Mouse (Mus musculus) cortical plate, adult 2 months (tissue): ENCODE data around the gene Bcl7c.

Experiments
- CTCF ChIP-seq: fragments of 200-500 bp; IDR thresholded peaks from 2 replicates; pipeline ENCODE4 v1.5.1; 2011; ENCODE audit warnings: mild to moderate bottlenecking, control low read depth, low read length; ENCODE audit not compliant: insufficient read depth; ENCODE audit errors: extremely low read depth
- POLR2A ChIP-seq: fragments of 200-500 bp; IDR thresholded peaks from 2 replicates; pipeline ENCODE4 v1.6.1; 2011; ENCODE audit warnings: mild to moderate bottlenecking, low read length, control low read depth; ENCODE audit not compliant: insufficient read depth; ENCODE audit errors: extremely low read depth

- TF ChIP-seq CTCF (no peak), POLR2A (no peak)
These were observed 16.8 kb upstream of the Bcl7c start for GRCm38 (mm10) chr7:127725490-127725889.
